Mouse (Mus musculus) thymus, postnatal 4 days (tissue): Measurements from ENCODE around the gene Mctp2.

Experiments
- DNase-seq: peaks from one replicate; pipeline ENCODE4 v3.0.0; 2021

The Mctp2 gene

GRCm38 (mm10) chr7:72306382-72306841 lies at the start of gene Mctp2:
TSS of gene Mctp2 (minus strand) at chr7:72306608.
- DNase-seq, result peak; percentile 84

GRCm38 (mm10) chr7:72345901-72346300 lies 39.5 kb upstream of the Mctp2 start:
- DNase-seq, result no peak

- DNase-seq, result peak; percentile 36
These were observed 37.3 kb upstream of the Mctp2 start for GRCm38 (mm10) chr7:72343751-72344150.

- DNase-seq, result peak; percentile 54
These were observed 36.4 kb upstream of the Mctp2 start for GRCm38 (mm10) chr7:72342822-72343221.

- DNase-seq, result no peak
These were observed 19.6 kb upstream of the Mctp2 start for GRCm38 (mm10) chr7:72325961-72326360.

DNA sequence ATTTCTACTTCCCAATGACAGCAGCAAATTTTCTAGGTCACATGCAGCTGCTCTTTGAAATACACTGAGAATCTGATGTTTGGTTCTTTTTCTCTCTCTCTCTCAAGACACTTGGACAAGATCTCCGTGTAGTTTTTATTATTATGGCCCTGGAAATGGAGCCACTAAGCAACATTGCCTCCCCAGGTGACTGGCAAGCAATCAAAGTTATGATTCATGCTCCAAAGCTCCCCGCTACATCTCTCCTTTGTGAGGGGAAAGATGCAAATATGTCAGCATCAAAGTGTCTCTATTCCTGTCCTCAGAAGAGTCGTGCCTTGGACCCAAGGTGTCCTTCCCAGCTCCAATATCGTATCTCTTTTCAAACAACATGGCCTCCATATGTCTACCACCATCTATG lies 14.5 kb upstream of the Mctp2 start:
- DNase-seq, result no peak

DNA sequence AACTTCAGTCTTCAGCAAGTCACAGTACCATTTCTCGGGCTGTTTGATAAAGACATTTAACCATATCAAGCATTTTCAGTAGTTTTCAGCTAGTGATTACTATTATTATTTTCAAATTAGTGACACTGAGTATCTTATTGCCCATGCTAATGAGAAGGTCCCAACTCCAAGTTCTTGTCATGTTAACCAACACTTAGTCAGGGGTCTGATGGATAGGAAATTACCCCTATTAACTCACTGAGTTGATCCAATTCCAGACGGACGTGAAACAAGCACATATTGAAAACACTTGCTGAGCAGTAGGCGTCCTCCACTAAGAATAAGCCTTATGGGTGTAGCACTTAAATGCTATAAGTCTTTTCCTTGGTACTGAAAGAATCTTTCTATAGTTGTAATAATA lies 14.0 kb upstream of the Mctp2 start:
- no peak for DNase-seq

DNA sequence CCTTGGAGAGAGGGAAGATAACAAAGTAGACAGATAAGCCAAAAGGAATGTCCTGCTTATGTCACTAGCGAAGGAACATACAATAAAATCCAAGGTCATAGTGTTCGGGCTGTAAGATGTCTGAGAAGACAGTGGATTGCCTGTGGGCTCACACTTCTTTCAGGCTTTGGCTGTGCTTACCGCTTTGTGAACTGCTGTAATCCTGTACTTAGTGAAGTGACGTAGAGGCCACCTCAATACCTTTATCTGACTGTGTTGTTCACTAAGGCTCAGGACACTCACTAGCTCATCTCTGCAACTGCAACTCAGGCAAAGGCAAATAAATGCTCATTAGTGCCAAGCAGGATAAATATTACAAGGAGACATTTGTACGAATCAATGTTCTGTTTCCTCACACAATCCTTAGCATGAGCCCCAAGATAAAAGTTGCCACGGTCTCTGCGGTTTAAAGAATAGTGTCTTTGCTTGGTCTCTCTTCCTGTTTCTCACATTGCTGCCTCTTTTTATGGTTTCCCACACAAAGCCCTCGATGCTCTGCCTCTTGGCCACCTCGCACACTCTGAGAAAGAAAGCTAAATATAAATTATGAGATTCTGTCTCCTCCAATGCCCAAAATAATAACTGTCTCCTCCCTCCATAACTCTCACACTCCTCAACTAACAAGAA lies 8.1 kb upstream of the Mctp2 start:
- peak; percentile 17 for DNase-seq

DNA sequence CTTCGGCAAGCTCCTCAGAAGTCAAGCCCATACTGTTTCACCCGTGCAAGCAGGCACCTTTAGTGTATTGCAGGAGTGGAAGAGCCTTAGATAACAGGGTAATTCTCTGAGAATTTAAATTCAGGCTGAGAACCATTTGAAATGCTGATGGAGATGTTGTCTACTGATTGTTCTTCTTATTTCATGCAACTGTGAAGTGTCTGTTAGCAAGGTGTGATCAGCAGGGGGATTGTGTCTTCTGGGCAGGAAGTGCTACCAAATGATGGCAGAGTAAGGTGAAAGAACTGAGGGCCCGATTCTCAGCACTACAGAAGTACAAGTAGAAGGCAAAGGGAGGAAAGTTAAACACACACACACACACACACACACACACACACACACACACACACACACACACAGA lies 7.5 kb upstream of the Mctp2 start:
- no peak for DNase-seq

GRCm38 (mm10) chr7:72311582-72311981 lies 5.2 kb upstream of the Mctp2 start:
- DNase-seq, result no peak

- DNase-seq, result peak; percentile 20
These were observed 1.7 kb upstream of the Mctp2 start for GRCm38 (mm10) chr7:72308078-72308477.

GRCm38 (mm10) chr7:72306847-72307246 lies 439 bp upstream of the Mctp2 start:
- no peak for DNase-seq

GRCm38 (mm10) chr7:72305971-72306370 lies 437 bp downstream of the Mctp2 start:
- DNase-seq, result no peak

DNA sequence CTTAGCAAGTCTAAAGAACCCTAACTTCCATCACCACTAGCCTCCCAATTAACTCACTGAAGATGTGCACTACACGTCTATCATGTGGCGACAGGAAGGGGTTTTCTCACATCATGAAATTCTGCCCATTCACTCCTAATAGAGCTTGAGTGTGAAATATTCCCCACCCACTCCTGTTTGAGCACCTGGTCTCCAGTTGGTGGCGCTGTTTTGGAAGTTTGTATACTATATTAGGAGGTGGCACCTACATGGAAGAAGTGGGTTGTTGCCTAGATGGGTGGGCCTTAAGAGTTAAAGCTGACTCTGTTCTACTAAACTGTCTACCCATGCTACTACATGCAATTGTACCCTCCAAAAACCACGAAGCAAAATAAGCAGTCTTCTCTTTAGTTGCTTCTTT lies 4.7 kb downstream of the Mctp2 start:
- peak; percentile 38 for DNase-seq

DNA sequence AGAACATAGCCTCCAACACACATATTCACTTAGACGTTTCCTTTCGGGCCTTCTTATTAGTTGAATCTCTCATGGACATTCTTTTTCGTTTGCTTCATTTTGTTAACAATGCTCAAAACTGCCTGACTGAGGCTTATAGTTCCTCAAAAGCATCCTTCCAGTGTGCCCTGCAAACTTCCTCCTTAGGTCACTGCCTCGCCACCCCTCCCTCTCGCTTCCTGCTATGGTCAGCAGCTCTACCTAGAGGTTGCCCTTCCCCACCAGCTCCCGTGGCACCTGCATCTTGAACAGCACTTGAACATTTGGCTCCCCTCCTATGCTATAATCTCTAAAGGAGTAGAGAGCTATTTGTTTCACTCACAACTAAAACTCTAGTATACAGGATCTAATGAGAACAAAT lies 6.7 kb downstream of the Mctp2 start:
- peak; percentile 16 for DNase-seq

DNA sequence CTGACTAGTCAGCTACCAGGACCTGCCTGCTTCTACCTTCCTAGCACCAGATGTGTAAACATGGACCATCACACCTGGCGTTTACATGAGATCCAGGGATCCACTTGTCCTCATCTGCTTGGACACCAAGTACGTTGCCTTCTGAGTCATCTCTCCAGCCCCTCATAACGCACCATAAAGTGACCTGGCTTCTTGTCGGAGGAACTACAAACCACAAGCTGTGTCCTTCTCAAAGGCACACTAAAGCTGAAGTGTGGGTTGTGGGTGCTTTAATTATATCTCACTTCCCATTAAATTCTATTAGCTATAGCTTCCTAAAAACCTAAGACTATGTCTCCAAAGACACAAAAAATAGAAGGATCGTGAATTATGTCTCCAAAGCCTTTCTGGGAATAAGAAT lies 9.4 kb downstream of the Mctp2 start:
- DNase-seq, result no peak

GRCm38 (mm10) chr7:72296171-72296570 lies 10.2 kb downstream of the Mctp2 start:
- DNase-seq, result no peak

GRCm38 (mm10) chr7:72294886-72295285 lies 11.5 kb downstream of the Mctp2 start:
- DNase-seq, result no peak

GRCm38 (mm10) chr7:72293784-72294538 lies 12.4 kb downstream of the Mctp2 start:
- DNase-seq, result no peak

GRCm38 (mm10) chr7:72292232-72292913 lies 14.0 kb downstream of the Mctp2 start:
- DNase-seq, result no peak

DNA sequence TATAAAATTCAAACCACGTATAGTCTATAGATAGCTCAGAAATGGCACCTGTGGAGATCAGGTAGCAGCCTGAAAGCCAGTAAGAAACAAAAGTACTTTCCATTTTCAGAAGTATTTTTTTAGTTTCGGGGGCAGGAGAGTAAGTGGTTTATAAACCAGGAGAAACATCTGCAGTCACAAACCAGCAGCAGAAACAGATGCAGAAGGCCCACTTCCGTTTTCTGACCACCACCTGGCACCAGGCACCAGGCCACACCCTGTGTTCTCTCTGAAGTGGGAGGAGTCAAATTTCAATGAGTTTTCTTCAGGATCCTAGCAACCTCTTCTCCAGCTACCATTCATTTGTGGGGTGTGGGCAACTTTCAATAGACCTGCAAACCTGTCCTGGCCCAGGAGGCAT lies 25.7 kb downstream of the Mctp2 start:
- DNase-seq, result peak; percentile 44

GRCm38 (mm10) chr7:72278412-72278811 lies 28.0 kb downstream of the Mctp2 start:
- DNase-seq, result no peak

- peak; percentile 23 for DNase-seq
These were observed 30.9 kb downstream of the Mctp2 start for GRCm38 (mm10) chr7:72275513-72275912.

GRCm38 (mm10) chr7:72271546-72271945 lies 34.9 kb downstream of the Mctp2 start:
- DNase-seq, result no peak
